Mouse (Mus musculus) erythroblast, embryonic 14.5 days (primary cell): ENCODE data around the gene Axdnd1.

Source experiments
- GATA1 ChIP-seq: IDR thresholded peaks from 2 replicates; pipeline ENCODE4 v1.6.1; 2012; ENCODE audit warnings: low read length, inconsistent platforms, mixed read lengths
- TAL1 ChIP-seq: IDR thresholded peaks from 3 replicates; pipeline ENCODE4 v1.6.1; 2012; ENCODE audit warnings: low read length, inconsistent platforms, mixed read lengths

GRCm38 (mm10) chr1:156365740-156366139 lies 55.2 kb downstream of the Axdnd1 start, which contains the start of gene Gm2000:
- TF ChIP-seq GATA1 (no peak), TAL1 (no peak)
